Mouse (Mus musculus): Measurements from ENCODE around the gene Hydin. TPM values are rescaled to one million over a fixed set of nuclear protein-coding genes. Genes with fewer than 3 reads are reported as not detected.

Hydin gene
- polyA plus RNA-seq, 1 experiment, result not detected

- no peak overlapping the region for H3K27ac ChIP-seq (ENCODE audit: insufficient read depth, low read length)
- H3K4me3 ChIP-seq (ENCODE audit: insufficient read depth, low read length), result no peak overlapping the region
- TF ChIP-seq CTCF (IDR thresholded peaks at IDR 0.05; ENCODE audit: borderline replicate concordance, insufficient read depth, low read length) (no peak), POLR2A (IDR thresholded peaks at IDR 0.05; ENCODE audit: low read depth, low read length) (no peak)
- no peaks in the 10 kb centered on the region for H3K4me1 ChIP-seq (ENCODE audit: control insufficient read depth, insufficient read depth, low read length)
Measured at GRCm38 (mm10) chr8:110463773-110464460, 197.1 kb downstream of the Hydin start.

- Histone ChIP-seq H3K4me3 (ENCODE audit: insufficient read depth, low read length) (no peak overlapping the region), H3K4me1 (ENCODE audit: control insufficient read depth, insufficient read depth, low read length) (no peaks in the 10 kb centered on the region), H3K27ac (ENCODE audit: insufficient read depth, low read length) (no peak overlapping the region)
- TF ChIP-seq CTCF (IDR thresholded peaks at IDR 0.05; ENCODE audit: borderline replicate concordance, insufficient read depth, low read length) (no peak), POLR2A (IDR thresholded peaks at IDR 0.05; ENCODE audit: low read depth, low read length) (no peak)
Measured at GRCm38 (mm10) chr8:110465606-110466005, 198.8 kb downstream of the Hydin start.

- TF ChIP-seq POLR2A (IDR thresholded peaks at IDR 0.05; ENCODE audit: low read depth, low read length), result no peak
- TF ChIP-seq CTCF (IDR thresholded peaks at IDR 0.05; ENCODE audit: borderline replicate concordance, insufficient read depth, low read length), result no peak
- H3K4me3 ChIP-seq (ENCODE audit: insufficient read depth, low read length), result no peak overlapping the region
- H3K4me1 ChIP-seq (ENCODE audit: control insufficient read depth, insufficient read depth, low read length), result no peaks in the 10 kb centered on the region
- H3K27ac ChIP-seq (ENCODE audit: insufficient read depth, low read length), result no peak overlapping the region
Measured at GRCm38 (mm10) chr8:110477256-110477655, 210.5 kb downstream of the Hydin start.

GRCm38 (mm10) chr8:110478576-110478975, 211.8 kb downstream of the Hydin start:
- Histone ChIP-seq H3K27ac (ENCODE audit: insufficient read depth, low read length) (no peak overlapping the region), H3K4me1 (ENCODE audit: control insufficient read depth, insufficient read depth, low read length) (no peaks in the 10 kb centered on the region), H3K4me3 (ENCODE audit: insufficient read depth, low read length) (no peak overlapping the region)
- no peak for TF ChIP-seq POLR2A (IDR thresholded peaks at IDR 0.05; ENCODE audit: low read depth, low read length)
- TF ChIP-seq CTCF (IDR thresholded peaks at IDR 0.05; ENCODE audit: borderline replicate concordance, insufficient read depth, low read length), result peak; percentile 47; the same call in 1 of the 2 replicates

GRCm38 (mm10) chr8:110479401-110479800, 212.6 kb downstream of the Hydin start:
- no peak for TF ChIP-seq POLR2A (IDR thresholded peaks at IDR 0.05; ENCODE audit: low read depth, low read length)
- no peak for TF ChIP-seq CTCF (IDR thresholded peaks at IDR 0.05; ENCODE audit: borderline replicate concordance, insufficient read depth, low read length)
- Histone ChIP-seq H3K4me3 (ENCODE audit: insufficient read depth, low read length) (no peak overlapping the region), H3K27ac (ENCODE audit: insufficient read depth, low read length) (no peak overlapping the region), H3K4me1 (ENCODE audit: control insufficient read depth, insufficient read depth, low read length) (no peaks in the 10 kb centered on the region)

- no peak overlapping the region for H3K27ac ChIP-seq (ENCODE audit: insufficient read depth, low read length)
- TF ChIP-seq POLR2A (IDR thresholded peaks at IDR 0.05; ENCODE audit: low read depth, low read length) (no peak), CTCF (IDR thresholded peaks at IDR 0.05; ENCODE audit: borderline replicate concordance, insufficient read depth, low read length) (no peak)
- no peak overlapping the region for H3K4me3 ChIP-seq (ENCODE audit: insufficient read depth, low read length)
- no peaks in the 10 kb centered on the region for H3K4me1 ChIP-seq (ENCODE audit: control insufficient read depth, insufficient read depth, low read length)
Measured at GRCm38 (mm10) chr8:110482275-110482674, 215.5 kb downstream of the Hydin start.

- Histone ChIP-seq H3K27ac (ENCODE audit: insufficient read depth, low read length) (no peak overlapping the region), H3K4me1 (ENCODE audit: control insufficient read depth, insufficient read depth, low read length) (no peaks in the 10 kb centered on the region), H3K4me3 (ENCODE audit: insufficient read depth, low read length) (no peak overlapping the region)
- TF ChIP-seq POLR2A (IDR thresholded peaks at IDR 0.05; ENCODE audit: low read depth, low read length) (no peak), CTCF (IDR thresholded peaks at IDR 0.05; ENCODE audit: borderline replicate concordance, insufficient read depth, low read length) (no peak)
Measured at GRCm38 (mm10) chr8:110485234-110485633, 218.5 kb downstream of the Hydin start.

GRCm38 (mm10) chr8:110486020-110486419, 219.2 kb downstream of the Hydin start:
- Histone ChIP-seq H3K4me1 (ENCODE audit: control insufficient read depth, insufficient read depth, low read length) (no peaks in the 10 kb centered on the region), H3K27ac (ENCODE audit: insufficient read depth, low read length) (no peak overlapping the region), H3K4me3 (ENCODE audit: insufficient read depth, low read length) (no peak overlapping the region)
- TF ChIP-seq CTCF (IDR thresholded peaks at IDR 0.05; ENCODE audit: borderline replicate concordance, insufficient read depth, low read length) (no peak), POLR2A (IDR thresholded peaks at IDR 0.05; ENCODE audit: low read depth, low read length) (no peak)

GRCm38 (mm10) chr8:110487644-110488043, 220.9 kb downstream of the Hydin start:
- TF ChIP-seq CTCF (IDR thresholded peaks at IDR 0.05; ENCODE audit: borderline replicate concordance, insufficient read depth, low read length) (no peak), POLR2A (IDR thresholded peaks at IDR 0.05; ENCODE audit: low read depth, low read length) (no peak)
- no peak overlapping the region for H3K4me3 ChIP-seq (ENCODE audit: insufficient read depth, low read length)
- no peaks in the 10 kb centered on the region for H3K4me1 ChIP-seq (ENCODE audit: control insufficient read depth, insufficient read depth, low read length)
- no peak overlapping the region for H3K27ac ChIP-seq (ENCODE audit: insufficient read depth, low read length)

GRCm38 (mm10) chr8:110489344-110489743, 222.6 kb downstream of the Hydin start:
- H3K4me1 ChIP-seq (ENCODE audit: control insufficient read depth, insufficient read depth, low read length), result no peaks in the 10 kb centered on the region
- TF ChIP-seq POLR2A (IDR thresholded peaks at IDR 0.05; ENCODE audit: low read depth, low read length) (no peak), CTCF (IDR thresholded peaks at IDR 0.05; ENCODE audit: borderline replicate concordance, insufficient read depth, low read length) (peak; percentile 32; the same call in 1 of the 2 replicates)
- H3K4me3 ChIP-seq (ENCODE audit: insufficient read depth, low read length), result no peak overlapping the region
- no peak overlapping the region for H3K27ac ChIP-seq (ENCODE audit: insufficient read depth, low read length)

All from embryonic fibroblast, embryonic 13.5 days (primary cell).